Mouse (Mus musculus): ENCODE results near the gene Gm10447.
"Not testable (repeated sequence)": the region's sequence is repeated elsewhere in the genome, so short reads cannot be mapped to it uniquely, and the experiment has no call there.

Gene Gm10447

DNA sequence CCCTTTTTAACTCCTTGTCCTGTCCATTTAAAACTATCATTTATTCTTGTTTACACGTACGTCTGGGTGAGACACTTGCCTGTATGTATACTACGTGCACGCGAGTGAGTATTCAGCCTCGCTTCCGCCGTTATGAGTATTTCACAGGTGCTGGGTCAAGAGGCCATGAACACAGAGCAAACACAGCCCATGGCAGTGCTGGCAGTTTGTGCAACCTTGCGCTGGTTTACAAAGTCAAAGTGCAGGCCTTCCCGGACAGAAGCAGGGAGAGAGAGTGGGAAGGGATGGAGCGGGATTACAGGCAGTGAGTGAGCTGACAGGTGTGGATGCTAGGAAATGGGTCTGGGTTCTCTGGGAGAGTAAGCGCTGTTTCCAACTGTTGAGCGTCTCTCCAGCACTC, 10.7 kb downstream of the Gm10447 start:
- in situ Hi-C loops (cut with MboI, MseI), result no loop called here

DNA sequence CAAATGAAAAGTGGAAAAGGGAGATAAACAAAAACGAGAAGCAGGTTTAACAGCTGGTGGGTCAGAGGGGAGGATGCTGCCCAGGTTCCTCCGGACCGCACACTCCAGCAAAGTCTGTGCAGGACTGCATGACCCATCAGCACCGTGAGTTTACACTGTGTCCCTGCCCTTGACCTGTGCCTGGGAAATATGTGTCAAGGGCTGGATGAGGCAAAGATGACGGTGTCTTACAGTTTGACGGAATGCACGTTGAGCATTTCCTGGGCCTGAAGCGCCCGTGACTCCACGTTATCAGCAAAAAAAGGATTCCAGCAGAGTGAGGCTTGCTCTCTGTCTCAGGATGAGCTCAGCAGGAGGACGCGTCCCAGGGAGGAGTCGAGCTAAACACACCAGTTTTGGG, 11.3 kb downstream of the Gm10447 start:
- in situ Hi-C loops (cut with MboI, MseI), result no loop called here

DNA sequence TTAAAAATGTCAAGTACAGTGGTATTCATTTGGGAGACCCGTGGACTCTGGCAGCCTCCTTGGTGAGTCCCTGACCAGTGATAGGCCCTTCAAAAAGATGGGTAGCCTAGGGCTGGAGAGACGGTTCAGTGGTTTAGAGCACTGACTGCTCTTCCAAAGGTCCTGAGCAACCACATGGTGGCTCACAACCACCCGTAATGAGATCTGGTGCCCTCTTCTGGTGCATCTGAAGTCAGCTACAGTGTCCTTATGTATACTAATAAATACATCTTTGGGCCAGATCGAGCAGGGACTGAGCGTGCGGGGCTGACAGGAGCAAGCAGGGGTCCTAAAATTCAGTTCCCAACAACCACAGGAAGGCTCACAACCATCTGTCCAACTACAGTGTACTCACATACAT, 13.0 kb downstream of the Gm10447 start:
- in situ Hi-C loops (cut with MboI, MseI), result no loop called here

DNA sequence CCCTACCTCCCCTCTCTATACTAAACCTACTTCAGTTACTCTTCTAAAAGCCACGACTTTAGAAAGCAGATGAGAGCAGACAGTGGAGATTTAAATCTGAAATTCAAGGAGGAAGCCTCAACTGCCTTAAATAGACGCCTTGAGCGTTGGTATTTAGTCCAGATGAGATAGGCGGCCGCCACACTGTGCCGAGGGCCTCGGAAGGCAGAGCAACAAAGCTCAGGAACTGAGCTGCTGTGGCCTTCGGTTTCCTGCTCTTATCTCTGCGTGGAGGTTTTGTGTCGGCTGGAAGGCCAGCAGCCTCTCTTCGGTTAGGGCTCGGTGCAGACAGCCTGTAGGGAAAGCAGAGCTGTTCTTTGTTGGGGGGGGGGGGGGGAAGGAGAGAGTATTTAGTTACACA, 15.0 kb downstream of the Gm10447 start:
- in situ Hi-C loops (cut with MboI, MseI), result no loop called here

DNA sequence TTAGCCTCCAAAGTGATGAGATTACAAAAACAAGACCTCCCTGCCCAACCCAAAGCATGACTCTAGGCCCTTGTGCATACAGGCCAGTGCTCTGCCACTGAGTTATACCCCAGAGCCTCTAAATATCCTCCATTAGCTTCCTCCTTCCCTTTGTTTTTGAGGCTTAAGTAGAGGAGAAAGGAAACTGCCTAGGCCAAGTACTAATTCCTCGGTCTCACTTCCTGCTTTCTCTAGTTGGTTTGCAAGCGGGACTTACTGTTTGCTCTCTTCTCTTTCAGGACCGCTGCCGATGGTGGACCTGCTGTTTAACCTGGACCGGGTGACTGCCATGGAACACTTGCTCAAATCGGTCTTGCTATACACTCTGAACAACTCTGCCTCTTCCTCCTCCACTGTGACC, 20.6 kb downstream of the Gm10447 start:
- in situ Hi-C loops (cut with MboI, MseI), result no loop called here

DNA sequence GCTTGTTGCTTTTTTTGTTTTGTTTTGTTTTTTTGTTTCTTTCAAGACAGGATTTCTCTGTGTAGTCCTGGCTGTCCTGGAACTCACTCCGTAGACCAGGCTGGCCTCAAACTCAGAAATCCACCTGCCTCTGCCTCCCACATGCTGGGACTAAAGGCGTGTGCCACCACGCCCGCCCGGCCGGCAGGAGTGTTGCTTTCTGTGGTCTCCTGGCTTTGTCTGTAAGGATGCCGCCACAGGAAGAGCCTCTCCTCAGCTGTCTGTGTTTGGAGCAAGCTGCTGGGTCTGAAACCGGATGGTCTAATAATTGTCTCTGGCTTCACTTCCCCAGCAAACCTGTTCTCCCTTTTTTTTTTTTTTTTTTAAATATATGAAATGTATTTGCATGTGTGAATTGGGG, 21.4 kb downstream of the Gm10447 start:
- in situ Hi-C loops (cut with MboI, MseI), result no loop called here

DNA sequence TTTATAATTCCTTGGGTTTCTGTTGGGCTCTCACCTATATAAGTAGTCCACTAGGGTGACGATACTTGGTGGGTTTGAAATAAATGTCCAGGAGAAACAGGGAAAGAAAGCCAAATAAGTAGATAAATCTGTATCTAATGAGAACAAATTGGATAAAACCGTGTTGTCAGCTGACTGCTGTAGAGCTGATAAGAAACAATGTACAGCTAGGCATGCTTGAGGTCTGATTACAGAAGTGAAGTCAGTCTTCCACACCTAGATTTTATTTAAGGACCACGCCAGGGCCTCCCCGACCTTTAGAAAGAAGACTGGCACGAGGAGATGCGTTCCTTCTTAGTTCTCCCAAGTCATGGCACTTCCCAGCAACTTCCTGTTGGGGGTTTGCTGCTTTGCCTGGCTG, 23.9 kb downstream of the Gm10447 start:
- in situ Hi-C loops (cut with MboI, MseI), result no loop called here

DNA sequence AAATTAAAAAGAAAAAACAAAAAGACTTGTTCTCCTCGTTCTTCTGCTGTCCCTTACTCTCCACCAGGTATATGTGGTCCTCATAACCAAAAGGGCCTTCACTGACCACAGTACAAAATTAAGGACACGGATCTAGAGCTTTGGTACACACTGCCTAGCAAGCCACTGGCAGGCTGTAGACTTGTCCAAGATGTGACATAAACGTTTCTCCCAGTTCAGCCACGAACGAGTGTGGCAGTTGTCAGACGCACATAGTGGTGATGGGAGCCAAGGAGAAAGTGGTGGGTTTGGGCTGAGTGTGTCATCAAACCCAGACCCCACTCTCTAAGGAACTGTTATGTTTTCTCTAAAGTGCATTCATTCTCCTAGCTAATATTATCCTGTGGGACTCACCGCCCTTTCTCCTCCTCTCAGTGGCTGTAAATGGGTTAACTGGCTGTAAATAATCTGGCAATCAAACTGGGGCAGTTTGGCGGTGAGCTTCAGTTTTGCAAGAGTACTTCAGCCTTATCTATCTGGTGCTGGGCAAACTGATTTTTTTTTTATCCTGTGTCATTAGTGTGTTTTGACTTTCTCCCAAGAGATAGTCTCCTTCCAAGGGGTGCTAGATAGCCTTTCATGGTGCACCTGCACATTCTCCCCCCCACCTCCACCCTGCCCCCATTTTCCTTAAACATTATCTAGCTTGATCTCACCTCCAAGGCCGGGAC, 25.4 kb downstream of the Gm10447 start:
- in situ Hi-C loops (cut with MboI, MseI), result no loop called here

DNA sequence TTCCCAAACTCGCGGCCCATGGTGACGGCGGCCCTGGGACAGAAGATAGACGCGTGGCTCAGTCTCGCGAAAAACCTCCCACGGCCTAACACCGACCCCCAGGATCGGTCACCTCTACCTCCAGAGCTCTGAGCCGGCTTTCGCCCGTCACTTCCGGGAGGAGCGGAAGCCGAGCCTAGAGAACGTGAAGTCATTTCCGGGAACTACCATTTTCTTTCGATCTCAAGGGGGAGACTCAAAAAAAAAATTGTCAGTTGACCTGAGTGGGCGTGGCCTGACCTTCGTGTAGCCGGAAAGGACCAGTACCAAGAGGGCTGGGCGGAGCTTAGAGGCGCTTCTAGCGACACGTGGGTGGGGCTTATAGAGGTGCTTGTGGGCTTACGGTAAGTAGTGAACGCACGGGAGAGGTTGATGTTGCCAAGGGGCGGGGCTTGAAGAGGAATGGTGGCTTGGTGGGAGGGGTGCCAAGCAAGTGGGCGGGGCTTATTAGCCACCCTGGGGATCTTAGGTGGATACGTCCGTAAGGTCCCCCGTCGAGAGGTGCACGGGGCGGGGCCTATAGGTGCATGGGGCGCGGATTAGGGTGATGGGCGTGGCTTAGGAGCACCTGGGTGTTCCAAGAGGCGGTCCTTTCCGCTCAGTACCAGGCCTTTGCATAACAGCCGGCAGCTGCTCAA, 26.1 kb downstream of the Gm10447 start, which contains the start of the genes Uqcrq and Gdf9:
Uqcrq (minus strand) TSS at position 162 of the 677 bp plus-strand sequence.
Gdf9 (plus strand) TSS at position 354 of the 677 bp plus-strand sequence.
- in situ Hi-C loops (cut with MboI, MseI), result no loop called here

DNA sequence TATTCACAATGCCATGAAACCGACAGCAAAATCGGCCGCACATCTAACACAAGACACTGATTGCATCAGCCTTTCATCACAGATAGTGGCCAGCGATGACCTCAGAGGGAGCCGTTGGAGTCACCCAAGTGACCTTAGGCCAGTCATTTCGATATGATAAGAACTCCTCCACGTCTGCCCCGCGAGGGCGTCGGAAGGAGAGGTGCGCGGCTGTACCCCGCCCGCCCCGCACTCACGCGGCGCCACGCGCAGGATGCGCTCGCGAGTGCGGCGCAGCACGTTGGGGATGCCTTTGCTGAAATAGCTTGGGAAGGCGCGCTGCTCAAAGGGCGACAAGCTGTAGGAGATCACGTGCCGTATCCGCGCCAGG, 26.6 kb downstream of the Gm10447 start:
- in situ Hi-C loops (cut with MboI, MseI), result no loop called here

DNA sequence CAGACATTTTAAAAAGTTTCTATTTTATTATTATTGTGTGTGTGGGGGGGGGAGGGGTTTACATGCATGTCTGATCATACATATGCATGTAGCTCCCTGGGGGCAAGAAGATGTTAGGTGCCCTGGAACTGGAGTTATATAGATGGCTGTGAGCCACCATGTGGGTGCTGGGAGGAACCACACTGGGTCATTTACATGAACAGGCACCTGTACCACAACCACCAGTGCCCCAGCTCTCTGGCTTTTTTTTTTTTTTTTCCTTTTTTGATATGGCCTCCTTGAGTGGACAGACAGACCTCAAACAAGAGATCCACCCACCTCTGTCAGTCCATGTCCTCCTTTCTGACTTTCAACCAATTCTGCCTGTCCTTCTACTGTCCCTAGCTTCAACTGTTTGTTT, 27.7 kb downstream of the Gm10447 start:
- in situ Hi-C loops (cut with MboI, MseI), result no loop called here

DNA sequence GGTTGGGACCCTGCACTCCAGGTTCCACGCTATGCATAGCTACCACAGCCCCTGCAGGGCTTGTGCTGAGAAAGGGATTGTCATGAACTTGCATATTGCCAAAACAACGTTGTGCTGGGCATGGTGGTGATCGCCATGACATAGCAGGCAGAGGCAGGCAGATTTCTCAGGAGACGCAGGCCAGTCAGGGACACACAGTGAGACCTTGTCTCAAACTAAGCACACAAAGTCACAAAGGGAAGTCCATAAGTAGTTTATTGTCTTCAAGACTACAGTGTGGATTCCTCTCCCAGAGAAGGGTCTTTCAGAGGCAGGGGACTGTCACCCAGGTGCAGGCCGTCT, 28.2 kb downstream of the Gm10447 start:
- in situ Hi-C loops (cut with MboI, MseI), result no loop called here

DNA sequence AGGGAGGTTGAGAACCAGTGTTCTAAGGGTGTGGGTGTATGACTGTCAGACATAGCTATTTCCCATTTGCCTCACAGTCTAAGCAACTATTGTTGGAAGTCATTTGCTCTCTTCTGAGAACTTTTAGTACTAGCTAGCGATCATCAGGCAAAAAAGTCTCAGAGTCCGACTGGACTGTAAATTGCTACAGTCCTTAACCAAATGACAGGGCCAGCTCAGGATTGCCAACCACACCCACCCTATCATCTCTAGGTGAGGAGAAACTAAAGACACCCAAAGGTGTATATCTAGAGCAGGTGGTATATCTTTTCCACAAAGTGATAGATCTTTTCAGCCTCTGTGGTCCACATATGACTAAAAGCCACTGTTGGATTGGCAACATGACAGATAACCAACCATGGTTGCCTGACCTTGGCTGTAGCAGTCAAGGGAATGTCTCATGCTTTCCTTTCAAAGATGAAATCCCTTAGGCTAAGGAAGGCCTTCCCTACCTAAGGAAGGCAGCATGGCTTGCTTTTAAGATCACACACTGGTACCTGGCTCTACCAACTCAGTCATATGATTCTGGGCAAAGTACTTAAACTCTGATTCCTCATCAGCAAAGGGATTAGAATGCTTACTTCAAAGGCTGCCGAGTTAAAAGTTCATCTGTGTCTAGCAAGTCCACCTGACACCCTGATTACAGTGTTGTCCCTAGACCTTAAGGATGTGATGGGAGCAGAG, 28.8 kb downstream of the Gm10447 start:
- in situ Hi-C loops (cut with MboI, MseI), result no loop called here

DNA sequence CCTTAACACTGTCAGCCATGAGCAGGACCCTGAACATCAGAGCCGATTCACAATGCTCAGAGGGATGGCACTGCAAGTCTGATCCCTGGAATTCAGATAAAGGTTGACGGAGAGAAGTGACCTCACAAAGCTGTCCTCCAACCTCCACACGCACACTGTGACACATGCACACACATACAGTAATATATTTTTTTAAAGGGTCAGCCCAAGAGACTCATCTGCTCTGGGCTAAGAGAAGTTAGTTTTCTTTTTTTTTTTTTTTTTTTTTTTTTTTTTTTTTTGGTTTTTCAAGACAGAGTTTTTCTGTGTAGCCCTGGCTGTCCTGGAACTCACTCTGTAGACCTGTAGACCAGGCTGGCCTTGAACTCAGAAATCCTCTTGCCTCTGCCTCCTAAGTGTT, 30.0 kb downstream of the Gm10447 start:
- in situ Hi-C loops (cut with MboI, MseI), result not testable (repeated sequence)

DNA sequence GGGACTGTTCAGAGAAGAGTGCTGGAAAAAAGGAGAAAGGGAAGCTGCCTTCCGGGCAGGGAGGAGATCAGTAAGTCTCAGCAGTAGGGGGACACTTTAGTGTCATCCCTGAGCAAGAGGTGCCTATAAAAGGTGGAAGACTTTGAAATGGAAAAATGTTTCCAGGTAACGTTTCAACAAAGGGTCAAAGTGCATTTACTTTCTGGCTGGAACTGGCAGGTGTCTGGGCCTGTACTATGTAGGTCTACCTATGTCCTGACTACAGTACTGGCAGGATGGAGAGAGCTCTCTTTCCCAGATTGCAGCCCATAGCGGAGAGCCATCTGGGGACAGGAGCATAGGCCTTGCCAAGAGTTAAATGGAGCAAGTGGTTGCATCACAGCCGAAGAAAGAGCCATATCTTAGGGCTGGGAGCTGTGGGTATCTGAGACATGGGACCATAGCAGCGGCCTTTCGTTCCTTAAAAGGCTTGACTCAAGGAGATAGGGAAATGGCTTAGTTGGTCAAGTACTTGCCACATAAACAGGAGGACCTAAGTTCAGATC, 31.1 kb downstream of the Gm10447 start:
- in situ Hi-C loops (cut with MboI, MseI), result no loop called here

DNA sequence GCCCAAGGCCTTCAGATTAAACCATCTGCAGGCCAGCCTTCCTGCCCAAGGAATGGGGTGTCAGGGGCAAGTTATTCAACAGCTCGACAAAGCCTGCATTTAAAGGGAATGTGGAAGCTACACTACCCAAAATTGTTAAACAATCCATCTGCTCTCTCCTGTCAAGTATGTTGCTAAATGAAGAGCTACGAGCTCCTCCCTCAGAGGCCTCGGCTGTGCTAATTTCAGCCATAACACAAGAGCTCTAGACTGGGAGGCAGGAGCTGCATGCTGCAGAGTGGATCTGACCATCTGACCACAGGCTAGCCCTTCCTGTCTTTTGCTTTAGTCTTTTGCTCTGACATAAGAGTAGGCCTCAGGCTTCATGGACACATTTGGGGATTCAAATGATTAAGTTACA, 31.7 kb downstream of the Gm10447 start:
- in situ Hi-C loops (cut with MboI, MseI), result no loop called here

DNA sequence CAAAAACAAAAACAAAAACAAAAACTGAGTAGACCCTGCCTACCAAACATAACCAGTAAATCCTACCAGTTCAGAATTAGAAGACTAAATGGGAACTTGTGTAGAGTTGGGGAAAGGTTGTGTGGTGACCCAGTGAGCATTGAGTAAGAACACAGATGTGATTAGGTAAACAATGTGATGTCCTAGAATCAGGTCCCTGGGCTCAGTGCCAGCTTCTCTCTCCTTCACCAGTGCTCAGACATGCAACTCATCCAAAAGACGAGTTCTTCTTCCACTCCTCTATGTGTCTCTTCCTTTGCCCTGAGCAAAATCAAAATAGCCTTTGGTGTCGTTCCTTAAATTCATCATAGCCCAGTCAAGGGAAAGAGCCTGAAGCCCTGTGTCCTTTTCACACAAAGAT, 32.1 kb downstream of the Gm10447 start:
- in situ Hi-C loops (cut with MboI, MseI), result no loop called here

DNA sequence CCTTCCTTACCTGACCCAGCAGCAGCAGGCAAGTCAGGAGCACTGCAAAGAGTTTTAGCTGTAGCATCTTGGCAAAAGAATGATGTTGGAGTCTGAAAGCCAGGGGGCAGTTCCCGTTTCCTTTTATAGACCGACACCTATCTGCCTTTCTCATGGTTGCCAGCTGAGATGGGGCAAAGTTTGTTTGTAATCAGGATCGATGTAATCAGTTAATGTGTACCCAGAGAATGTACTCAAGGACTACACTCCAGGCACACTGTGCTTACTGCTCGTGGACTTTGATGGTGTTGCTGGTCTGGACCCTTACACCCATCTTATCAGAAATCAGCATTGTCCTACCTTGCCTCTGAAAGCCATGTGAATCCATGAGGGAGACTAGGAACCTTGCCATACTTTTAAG, 33.9 kb downstream of the Gm10447 start, which contains the start of gene Leap2:
Leap2 (minus strand) TSS at position 135 of the 400 bp plus-strand sequence.
- in situ Hi-C loops (cut with MboI, MseI), result no loop called here

DNA sequence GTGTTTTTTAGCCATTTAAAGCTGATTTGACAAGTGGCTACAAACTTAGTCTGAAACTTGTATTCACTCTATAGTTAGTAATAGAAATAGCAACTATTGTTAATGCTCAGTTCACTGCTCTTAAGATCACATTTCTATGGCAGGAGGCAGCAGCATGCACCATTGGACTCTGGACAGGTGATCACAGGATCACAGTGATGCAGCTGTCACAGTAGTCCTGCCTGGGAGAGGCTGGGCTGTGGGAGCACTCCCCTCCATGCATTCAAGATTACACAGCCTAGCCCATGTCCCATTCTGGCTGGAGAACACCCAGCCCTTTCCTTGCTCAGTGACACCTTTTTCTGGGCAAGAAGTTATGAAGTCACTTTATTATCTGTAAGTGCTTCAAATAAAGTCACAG, 38.9 kb downstream of the Gm10447 start:
- in situ Hi-C loops (cut with MboI, MseI), result no loop called here

DNA sequence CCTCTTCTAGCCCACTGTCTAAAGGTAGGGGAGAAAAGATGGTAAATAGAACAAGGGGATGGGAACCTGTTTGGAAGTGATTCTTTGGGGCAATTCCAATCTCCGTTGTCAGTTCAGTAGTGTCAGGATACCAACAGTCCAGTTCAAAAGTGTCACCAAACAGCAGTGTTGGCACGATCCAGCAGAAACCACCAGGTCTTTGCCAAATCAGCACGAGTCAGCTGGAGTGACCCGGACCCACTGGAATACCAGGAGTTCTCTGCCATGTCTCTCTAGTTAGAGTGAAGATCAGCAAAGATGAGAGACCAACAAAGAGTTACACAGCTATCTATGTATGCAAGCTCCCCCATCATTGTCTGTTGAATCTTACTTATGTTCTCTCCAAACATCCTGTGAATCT, 43.0 kb downstream of the Gm10447 start:
- in situ Hi-C loops (cut with MboI, MseI), result loop anchor here in 1 of 2 experiments (5.0 kb wide), 1 partner anchor 127 kb away; no protein-coding TSS in a partner anchor

DNA sequence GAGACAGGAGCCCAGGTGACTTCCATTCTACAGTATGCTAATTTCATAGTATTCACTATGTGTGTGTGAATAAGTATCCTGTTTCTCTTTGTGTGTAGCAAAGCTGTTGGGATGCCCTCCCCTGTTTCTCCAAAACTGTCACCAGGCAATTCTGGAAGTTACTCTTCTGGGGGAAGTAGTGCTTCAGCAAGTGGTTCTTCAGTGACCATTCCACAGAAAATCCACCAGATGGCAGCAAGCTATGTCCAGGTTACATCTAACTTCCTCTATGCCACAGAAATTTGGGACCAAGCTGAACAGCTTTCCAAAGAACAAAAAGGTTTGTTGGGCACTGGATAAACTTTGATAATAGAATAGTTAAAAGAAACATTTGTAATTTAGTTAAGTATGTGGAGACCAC, 45.2 kb downstream of the Gm10447 start:
- in situ Hi-C loops (cut with MboI, MseI), result loop anchor here in 1 of 2 experiments (5.0 kb wide), 1 partner anchor 124 kb away; no protein-coding TSS in a partner anchor

Measured in T-helper 17 cell (primary cell).